Mouse (Mus musculus): ENCODE data around the gene Rab7b. TPM values are rescaled to one million over a fixed set of nuclear protein-coding genes. Genes with fewer than 3 reads are reported as not detected.

The Rab7b gene
- polyA plus RNA-seq, 1 experiment from 2014 or later: 2.1 TPM

GRCm38 (mm10) chr1:131689899-131690298 is 1.4 kb downstream of the Rab7b start:
- Histone ChIP-seq H3K9me3 (ENCODE audit: low read length) (no peaks in the 10 kb centered on the region), H3K36me3 (ENCODE audit: insufficient read depth, low read length) (no peaks in the 10 kb centered on the region), H3K9ac (replicated peaks; ENCODE audit: low read length) (no peak overlapping the region), H3K27ac (ENCODE audit: low read length) (no peak overlapping the region), H3K27me3 (ENCODE audit: insufficient read depth, low read length) (no peaks in the 10 kb centered on the region), H3K4me3 (ENCODE audit: low read length) (no peak overlapping the region), H3K4me2 (replicated peaks; ENCODE audit: low read depth, low read length) (no peak overlapping the region), H3K4me1 (ENCODE audit: insufficient read depth, low read length) (0 out of 2 replicates have a peak, but pooled peaks cover 3% of the 10 kb centered on the region)
- WGBS: 84% methylated on average over 5 of the region's 5 CpGs
- ATAC-seq (ENCODE audit: low FRiP score, low TSS enrichment): no peak

- Histone ChIP-seq H3K4me3 (ENCODE audit: low read length) (no peak overlapping the region), H3K4me2 (replicated peaks; ENCODE audit: low read depth, low read length) (no peak overlapping the region), H3K9me3 (ENCODE audit: low read length) (no peaks in the 10 kb centered on the region), H3K36me3 (ENCODE audit: insufficient read depth, low read length) (no peaks in the 10 kb centered on the region), H3K27me3 (ENCODE audit: insufficient read depth, low read length) (no peaks in the 10 kb centered on the region), H3K4me1 (ENCODE audit: insufficient read depth, low read length) (0 out of 2 replicates have a peak, but pooled peaks cover 3% of the 10 kb centered on the region), H3K27ac (ENCODE audit: low read length) (no peak overlapping the region), H3K9ac (replicated peaks; ENCODE audit: low read length) (no peak overlapping the region)
- ATAC-seq (ENCODE audit: low FRiP score, low TSS enrichment): peak; percentile 78; the same call in 1 of the 2 replicates
- WGBS: 39% methylated on average over 3 of the region's 3 CpGs
Measured at GRCm38 (mm10) chr1:131690435-131690834, 1.9 kb downstream of the Rab7b start.

- ATAC-seq (ENCODE audit: low FRiP score, low TSS enrichment): no peak
- Histone ChIP-seq H3K27ac (ENCODE audit: low read length) (no peak overlapping the region), H3K4me1 (ENCODE audit: insufficient read depth, low read length) (0 out of 2 replicates have a peak, but pooled peaks cover 3% of the 10 kb centered on the region), H3K36me3 (ENCODE audit: insufficient read depth, low read length) (no peaks in the 10 kb centered on the region), H3K4me2 (replicated peaks; ENCODE audit: low read depth, low read length) (no peak overlapping the region), H3K4me3 (ENCODE audit: low read length) (no peak overlapping the region), H3K9ac (replicated peaks; ENCODE audit: low read length) (no peak overlapping the region), H3K27me3 (ENCODE audit: insufficient read depth, low read length) (no peaks in the 10 kb centered on the region), H3K9me3 (ENCODE audit: low read length) (no peaks in the 10 kb centered on the region)
Measured at GRCm38 (mm10) chr1:131691356-131691755, 2.9 kb downstream of the Rab7b start.

- no peaks in the 10 kb centered on the region for H3K9me3 ChIP-seq (ENCODE audit: low read length)
- no peaks in the 10 kb centered on the region for H3K27me3 ChIP-seq (ENCODE audit: insufficient read depth, low read length)
- H3K4me1 ChIP-seq (ENCODE audit: insufficient read depth, low read length): no peaks in the 10 kb centered on the region
- H3K36me3 ChIP-seq (ENCODE audit: insufficient read depth, low read length): no peaks in the 10 kb centered on the region
- no peak for ATAC-seq (ENCODE audit: low FRiP score, low TSS enrichment)
- 92% methylated on average over 2 of the region's 2 CpGs for WGBS
- no peak overlapping the region for H3K9ac ChIP-seq (replicated peaks; ENCODE audit: low read length)
- no peak overlapping the region for H3K4me2 ChIP-seq (replicated peaks; ENCODE audit: low read depth, low read length)
- H3K4me3 ChIP-seq (ENCODE audit: low read length): no peak overlapping the region
- no peak overlapping the region for H3K27ac ChIP-seq (ENCODE audit: low read length)
Measured at GRCm38 (mm10) chr1:131695308-131695707, 6.8 kb downstream of the Rab7b start.

- Histone ChIP-seq H3K27me3 (ENCODE audit: insufficient read depth, low read length) (no peaks in the 10 kb centered on the region), H3K9me3 (ENCODE audit: low read length) (no peaks in the 10 kb centered on the region), H3K36me3 (ENCODE audit: insufficient read depth, low read length) (no peaks in the 10 kb centered on the region), H3K9ac (replicated peaks; ENCODE audit: low read length) (no peak overlapping the region), H3K4me2 (replicated peaks; ENCODE audit: low read depth, low read length) (no peak overlapping the region), H3K4me3 (ENCODE audit: low read length) (no peak overlapping the region), H3K27ac (ENCODE audit: low read length) (no peak overlapping the region), H3K4me1 (ENCODE audit: insufficient read depth, low read length) (no peaks in the 10 kb centered on the region)
- ATAC-seq (ENCODE audit: low FRiP score, low TSS enrichment): no peak
- WGBS: 71% methylated on average over 4 of the region's 4 CpGs
Measured at GRCm38 (mm10) chr1:131696325-131696724, 7.8 kb downstream of the Rab7b start.

- Histone ChIP-seq H3K27ac (ENCODE audit: low read length) (no peak overlapping the region), H3K27me3 (ENCODE audit: insufficient read depth, low read length) (no peaks in the 10 kb centered on the region), H3K9me3 (ENCODE audit: low read length) (no peaks in the 10 kb centered on the region), H3K4me1 (ENCODE audit: insufficient read depth, low read length) (no peaks in the 10 kb centered on the region), H3K4me2 (replicated peaks; ENCODE audit: low read depth, low read length) (no peak overlapping the region), H3K36me3 (ENCODE audit: insufficient read depth, low read length) (no peaks in the 10 kb centered on the region), H3K4me3 (ENCODE audit: low read length) (no peak overlapping the region), H3K9ac (replicated peaks; ENCODE audit: low read length) (no peak overlapping the region)
- 91% methylated on average over 3 of the region's 3 CpGs for WGBS
- no peak for ATAC-seq (ENCODE audit: low FRiP score, low TSS enrichment)
Measured at GRCm38 (mm10) chr1:131698770-131699169, 10.3 kb downstream of the Rab7b start.

- Histone ChIP-seq H3K9ac (replicated peaks; ENCODE audit: low read length) (no peak overlapping the region), H3K9me3 (ENCODE audit: low read length) (no peaks in the 10 kb centered on the region), H3K4me3 (ENCODE audit: low read length) (no peak overlapping the region), H3K4me1 (ENCODE audit: insufficient read depth, low read length) (no peaks in the 10 kb centered on the region), H3K4me2 (replicated peaks; ENCODE audit: low read depth, low read length) (no peak overlapping the region), H3K36me3 (ENCODE audit: insufficient read depth, low read length) (no peaks in the 10 kb centered on the region), H3K27me3 (ENCODE audit: insufficient read depth, low read length) (no peaks in the 10 kb centered on the region), H3K27ac (ENCODE audit: low read length) (no peak overlapping the region)
- no peak for ATAC-seq (ENCODE audit: low FRiP score, low TSS enrichment)
- 79% methylated on average over 4 of the region's 4 CpGs for WGBS
Measured at GRCm38 (mm10) chr1:131699642-131700041, 11.1 kb downstream of the Rab7b start.

- Histone ChIP-seq H3K9ac (replicated peaks; ENCODE audit: low read length) (no peak overlapping the region), H3K4me1 (ENCODE audit: insufficient read depth, low read length) (no peaks in the 10 kb centered on the region), H3K9me3 (ENCODE audit: low read length) (no peaks in the 10 kb centered on the region), H3K27me3 (ENCODE audit: insufficient read depth, low read length) (no peaks in the 10 kb centered on the region), H3K4me3 (ENCODE audit: low read length) (no peak overlapping the region), H3K36me3 (ENCODE audit: insufficient read depth, low read length) (no peaks in the 10 kb centered on the region), H3K4me2 (replicated peaks; ENCODE audit: low read depth, low read length) (no peak overlapping the region), H3K27ac (ENCODE audit: low read length) (no peak overlapping the region)
- ATAC-seq (ENCODE audit: low FRiP score, low TSS enrichment): no peak
- WGBS: 75% methylated on average over 5 of the region's 5 CpGs
Measured at GRCm38 (mm10) chr1:131700447-131700846, 12.0 kb downstream of the Rab7b start.

- H3K9ac ChIP-seq (replicated peaks; ENCODE audit: low read length): no peak overlapping the region
- 84% methylated on average over 5 of the region's 5 CpGs for WGBS
- no peaks in the 10 kb centered on the region for H3K9me3 ChIP-seq (ENCODE audit: low read length)
- no peaks in the 10 kb centered on the region for H3K27me3 ChIP-seq (ENCODE audit: insufficient read depth, low read length)
- H3K27ac ChIP-seq (ENCODE audit: low read length): no peak overlapping the region
- no peaks in the 10 kb centered on the region for H3K4me1 ChIP-seq (ENCODE audit: insufficient read depth, low read length)
- H3K4me3 ChIP-seq (ENCODE audit: low read length): no peak overlapping the region
- no peak overlapping the region for H3K4me2 ChIP-seq (replicated peaks; ENCODE audit: low read depth, low read length)
- ATAC-seq (ENCODE audit: low FRiP score, low TSS enrichment): no peak
- H3K36me3 ChIP-seq (ENCODE audit: insufficient read depth, low read length): no peaks in the 10 kb centered on the region
Measured at GRCm38 (mm10) chr1:131701391-131701790, 12.9 kb downstream of the Rab7b start.

GRCm38 (mm10) chr1:131702094-131702766 is 13.7 kb downstream of the Rab7b start:
- Histone ChIP-seq H3K27me3 (ENCODE audit: insufficient read depth, low read length) (no peaks in the 10 kb centered on the region), H3K9ac (replicated peaks; ENCODE audit: low read length) (no peak overlapping the region), H3K4me3 (ENCODE audit: low read length) (no peak overlapping the region), H3K36me3 (ENCODE audit: insufficient read depth, low read length) (no peaks in the 10 kb centered on the region), H3K4me1 (ENCODE audit: insufficient read depth, low read length) (no peaks in the 10 kb centered on the region), H3K27ac (ENCODE audit: low read length) (no peak overlapping the region), H3K9me3 (ENCODE audit: low read length) (no peaks in the 10 kb centered on the region), H3K4me2 (replicated peaks; ENCODE audit: low read depth, low read length) (no peak overlapping the region)
- no peak for ATAC-seq (ENCODE audit: low FRiP score, low TSS enrichment)
- 63% methylated on average over 8 of the region's 8 CpGs for WGBS

Data from kidney, embryonic 16.5 days (tissue).